Mouse (Mus musculus) kidney, embryonic 15.5 days (tissue): ENCODE data around the gene Mocs2. TPM values are rescaled to one million over a fixed set of nuclear protein-coding genes. Genes with fewer than 3 reads are reported as not detected.

Experiments
- ATAC-seq: fragments of 200-750 bp; cut with Nextera tagmentation; replicated peaks from 2 replicates; pipeline ENCODE4 v1.8.0; 2017; ENCODE audit warnings: moderate TSS enrichment; ENCODE audit not compliant: low FRiP score
- H3K27ac ChIP-seq: fragments of 300-500 bp; sonication (generic); 2 replicates; pipeline ENCODE4 v1.5.1; 2015; ENCODE audit warnings: mild to moderate bottlenecking, inconsistent platforms
- H3K27me3 ChIP-seq: fragments of 300-500 bp; sonication (generic); 2 replicates; pipeline ENCODE4 v1.6.1; 2015; ENCODE audit warnings: inconsistent platforms
- H3K36me3 ChIP-seq: fragments of 300-500 bp; sonication (generic); 2 replicates; pipeline ENCODE4 v1.6.1; 2015; ENCODE audit warnings: inconsistent platforms
- H3K4me1 ChIP-seq: fragments of 300-500 bp; sonication (generic); 2 replicates; pipeline ENCODE4 v1.6.1; 2015; ENCODE audit warnings: inconsistent platforms
- H3K4me2 ChIP-seq: fragments of 300-500 bp; sonication (generic); 2 replicates; pipeline ENCODE4 v1.6.1; 2015; ENCODE audit warnings: moderate library complexity, mild to moderate bottlenecking, inconsistent platforms
- H3K4me3 ChIP-seq: fragments of 300-500 bp; sonication (generic); replicated peaks from 2 replicates; pipeline ENCODE4 v1.5.1; 2015; ENCODE audit warnings: mild to moderate bottlenecking, inconsistent platforms
- H3K9ac ChIP-seq: fragments of 300-500 bp; sonication (generic); 2 replicates; pipeline ENCODE4 v1.6.1; 2015; ENCODE audit warnings: mild to moderate bottlenecking, inconsistent platforms
- H3K9me3 ChIP-seq: fragments of 300-500 bp; sonication (generic); replicated peaks from 2 replicates; pipeline ENCODE4 v1.6.1; 2016; ENCODE audit warnings: inconsistent platforms
- WGBS: fragments of 180-500 bp; shearing (Covaris S2); methylation state at CpG from one replicate; pipeline ENCODE4 v1.1.7; 2015; ENCODE audit warnings: mixed read lengths; 5-methylcytosine and 5-hydroxymethylcytosine counted together
- polyA plus RNA-seq: library from polyadenylated mRNA; unstranded; fragments of >200 nt; fragmentation: Nextera tagmentation; extraction: Ambion mirVana; gene quantifications from 2 replicates; pipeline ENCODE4 v1.2.1, GENCODE M21; 2015

The Mocs2 gene
- polyA plus RNA-seq, 1 experiment from 2014 or later: 76.1 TPM

- H3K4me3 ChIP-seq: no peak overlapping the region
- peaks cover 22% of the 10 kb centered on the region for H3K36me3 ChIP-seq
- no peaks in the 10 kb centered on the region for H3K9me3 ChIP-seq
- H3K4me2 ChIP-seq: no peak overlapping the region
- no peak overlapping the region for H3K9ac ChIP-seq
- no peak for ATAC-seq
- H3K27ac ChIP-seq: no peak overlapping the region
- peaks cover 5% of the 10 kb centered on the region; the same call in 1 of the 2 replicates for H3K4me1 ChIP-seq
- no peaks in the 10 kb centered on the region for H3K27me3 ChIP-seq
- WGBS: 46% methylated on average over 2 of the region's 2 CpGs
Measured at GRCm38 (mm10) chr13:114834580-114834979, 16.5 kb downstream of the Mocs2 start.

- Histone ChIP-seq H3K27me3 (no peaks in the 10 kb centered on the region), H3K4me2 (no peak overlapping the region)
- 89% methylated on average over 7 of the region's 7 CpGs for WGBS
Measured at GRCm38 (mm10) chr13:114837061-114837460, 19.0 kb downstream of the Mocs2 start.

GRCm38 (mm10) chr13:114838535-114838990, 20.5 kb downstream of the Mocs2 start:
- H3K27me3 ChIP-seq: no peaks in the 10 kb centered on the region
- H3K4me2 ChIP-seq: no peak overlapping the region
- ATAC-seq: no peak; the same call in 1 of the 2 replicates
- WGBS: 57% methylated on average over 5 of the region's 5 CpGs
- peaks cover 5% of the 10 kb centered on the region; the same call in 1 of the 2 replicates for H3K4me1 ChIP-seq
- H3K9ac ChIP-seq: no peak overlapping the region
- H3K4me3 ChIP-seq: no peak overlapping the region
- 0 out of 2 replicates have a peak, but pooled peaks cover 5% of the 10 kb centered on the region for H3K36me3 ChIP-seq
- H3K9me3 ChIP-seq: no peaks in the 10 kb centered on the region
- 0 out of 2 replicates have a peak overlapping the region, but pooled peaks have one; percentile 0 for H3K27ac ChIP-seq

More at GRCm38 (mm10) chr13:114837061-114837460, 19.0 kb downstream of the Mocs2 start:
- no peak overlapping the region for H3K27ac ChIP-seq
- H3K4me3 ChIP-seq: no peak overlapping the region
- no peak overlapping the region for H3K9ac ChIP-seq
- ATAC-seq: no peak
- no peaks in the 10 kb centered on the region for H3K9me3 ChIP-seq
- 0 out of 2 replicates have a peak, but pooled peaks cover 5% of the 10 kb centered on the region for H3K36me3 ChIP-seq
- peaks cover 5% of the 10 kb centered on the region; the same call in 1 of the 2 replicates for H3K4me1 ChIP-seq

- H3K36me3 ChIP-seq: 0 out of 2 replicates have a peak, but pooled peaks cover 5% of the 10 kb centered on the region
- 0 out of 2 replicates have a peak overlapping the region, but pooled peaks have one; percentile 0 for H3K27ac ChIP-seq
- ATAC-seq: no peak
- H3K9me3 ChIP-seq: no peaks in the 10 kb centered on the region
- WGBS: 80% methylated on average over 9 of the region's 9 CpGs
- peaks cover 5% of the 10 kb centered on the region; the same call in 1 of the 2 replicates for H3K4me1 ChIP-seq
- H3K4me2 ChIP-seq: no peak overlapping the region
- no peaks in the 10 kb centered on the region for H3K27me3 ChIP-seq
- H3K9ac ChIP-seq: no peak overlapping the region
- H3K4me3 ChIP-seq: no peak overlapping the region
Measured at GRCm38 (mm10) chr13:114839098-114839497, 21.1 kb downstream of the Mocs2 start.

GRCm38 (mm10) chr13:114840545-114840944, 22.5 kb downstream of the Mocs2 start:
- Histone ChIP-seq H3K27ac (no peak overlapping the region), H3K4me1 (peaks cover 5% of the 10 kb centered on the region; the same call in 1 of the 2 replicates), H3K4me3 (no peak overlapping the region), H3K9ac (no peak overlapping the region), H3K9me3 (no peaks in the 10 kb centered on the region), H3K27me3 (no peaks in the 10 kb centered on the region), H3K36me3 (0 out of 2 replicates have a peak, but pooled peaks cover 5% of the 10 kb centered on the region), H3K4me2 (no peak overlapping the region)
- 88% methylated on average over 4 of the region's 4 CpGs for WGBS
- no peak for ATAC-seq

- Histone ChIP-seq H3K27me3 (no peaks in the 10 kb centered on the region), H3K9me3 (no peaks in the 10 kb centered on the region), H3K9ac (no peak overlapping the region), H3K4me2 (no peak overlapping the region), H3K27ac (no peak overlapping the region), H3K36me3 (no peaks in the 10 kb centered on the region), H3K4me1 (peaks cover 5% of the 10 kb centered on the region; the same call in 1 of the 2 replicates), H3K4me3 (no peak overlapping the region)
- no peak for ATAC-seq
- WGBS: 58% methylated on average over 1 of the region's 1 CpGs
Measured at GRCm38 (mm10) chr13:114843318-114843717, 25.3 kb downstream of the Mocs2 start.

- Histone ChIP-seq H3K27me3 (no peaks in the 10 kb centered on the region), H3K27ac (no peak overlapping the region), H3K9ac (no peak overlapping the region), H3K4me2 (no peak overlapping the region), H3K4me1 (no peaks in the 10 kb centered on the region), H3K4me3 (no peak overlapping the region), H3K9me3 (no peaks in the 10 kb centered on the region), H3K36me3 (no peaks in the 10 kb centered on the region)
- ATAC-seq: no peak
- 81% methylated on average over 6 of the region's 6 CpGs for WGBS
Measured at GRCm38 (mm10) chr13:114845804-114846203, 27.8 kb downstream of the Mocs2 start.

GRCm38 (mm10) chr13:114848945-114849344, 30.9 kb downstream of the Mocs2 start:
- Histone ChIP-seq H3K27ac (no peak overlapping the region), H3K36me3 (no peaks in the 10 kb centered on the region), H3K9me3 (no peaks in the 10 kb centered on the region), H3K27me3 (no peaks in the 10 kb centered on the region), H3K4me3 (no peak overlapping the region), H3K4me2 (no peak overlapping the region), H3K4me1 (no peaks in the 10 kb centered on the region; the same call in 1 of the 2 replicates), H3K9ac (no peak overlapping the region)
- 67% methylated on average over 3 of the region's 3 CpGs for WGBS
- no peak for ATAC-seq

- Histone ChIP-seq H3K27ac (peak overlapping the region; percentile 78), H3K9me3 (no peaks in the 10 kb centered on the region), H3K36me3 (no peaks in the 10 kb centered on the region), H3K9ac (no peak overlapping the region), H3K4me3 (no peak overlapping the region), H3K4me2 (no peak overlapping the region), H3K27me3 (no peaks in the 10 kb centered on the region), H3K4me1 (peaks cover 6% of the 10 kb centered on the region)
- peak; percentile 89 for ATAC-seq
- WGBS: 61% methylated on average over 6 of the region's 6 CpGs
Measured at GRCm38 (mm10) chr13:114852264-114853111, 34.5 kb downstream of the Mocs2 start.

- no peak overlapping the region for H3K4me2 ChIP-seq
- WGBS: 84% methylated on average over 2 of the region's 2 CpGs
- peak overlapping the region; percentile 78 for H3K27ac ChIP-seq
- H3K9ac ChIP-seq: no peak overlapping the region
- no peak overlapping the region for H3K4me3 ChIP-seq
- no peaks in the 10 kb centered on the region for H3K27me3 ChIP-seq
- no peak for ATAC-seq
- H3K9me3 ChIP-seq: no peaks in the 10 kb centered on the region
- peaks cover 6% of the 10 kb centered on the region for H3K4me1 ChIP-seq
- H3K36me3 ChIP-seq: no peaks in the 10 kb centered on the region
Measured at GRCm38 (mm10) chr13:114853152-114853551, 35.1 kb downstream of the Mocs2 start.

GRCm38 (mm10) chr13:114854023-114854422, 36.0 kb downstream of the Mocs2 start:
- Histone ChIP-seq H3K4me2 (no peak overlapping the region), H3K9me3 (no peaks in the 10 kb centered on the region), H3K9ac (no peak overlapping the region), H3K4me3 (no peak overlapping the region), H3K4me1 (peaks cover 6% of the 10 kb centered on the region), H3K27me3 (no peaks in the 10 kb centered on the region), H3K36me3 (no peaks in the 10 kb centered on the region), H3K27ac (no peak overlapping the region)
- WGBS: 92% methylated on average over 6 of the region's 6 CpGs
- no peak for ATAC-seq

- H3K4me3 ChIP-seq: no peak overlapping the region
- no peak for ATAC-seq
- H3K27ac ChIP-seq: no peak overlapping the region
- WGBS: 96% methylated on average over 3 of the region's 3 CpGs
- H3K27me3 ChIP-seq: no peaks in the 10 kb centered on the region
- no peak overlapping the region for H3K4me2 ChIP-seq
- no peaks in the 10 kb centered on the region for H3K36me3 ChIP-seq
- H3K9me3 ChIP-seq: no peaks in the 10 kb centered on the region
- no peak overlapping the region for H3K9ac ChIP-seq
- H3K4me1 ChIP-seq: peaks cover 6% of the 10 kb centered on the region
Measured at GRCm38 (mm10) chr13:114854428-114854827, 36.4 kb downstream of the Mocs2 start.
